Mouse (Mus musculus): ENCODE results near the gene Gcgr.
"Not testable (repeated sequence)": the region's sequence is repeated elsewhere in the genome, so short reads cannot be mapped to it uniquely, and the experiment has no call there.

The Gcgr gene

DNA sequence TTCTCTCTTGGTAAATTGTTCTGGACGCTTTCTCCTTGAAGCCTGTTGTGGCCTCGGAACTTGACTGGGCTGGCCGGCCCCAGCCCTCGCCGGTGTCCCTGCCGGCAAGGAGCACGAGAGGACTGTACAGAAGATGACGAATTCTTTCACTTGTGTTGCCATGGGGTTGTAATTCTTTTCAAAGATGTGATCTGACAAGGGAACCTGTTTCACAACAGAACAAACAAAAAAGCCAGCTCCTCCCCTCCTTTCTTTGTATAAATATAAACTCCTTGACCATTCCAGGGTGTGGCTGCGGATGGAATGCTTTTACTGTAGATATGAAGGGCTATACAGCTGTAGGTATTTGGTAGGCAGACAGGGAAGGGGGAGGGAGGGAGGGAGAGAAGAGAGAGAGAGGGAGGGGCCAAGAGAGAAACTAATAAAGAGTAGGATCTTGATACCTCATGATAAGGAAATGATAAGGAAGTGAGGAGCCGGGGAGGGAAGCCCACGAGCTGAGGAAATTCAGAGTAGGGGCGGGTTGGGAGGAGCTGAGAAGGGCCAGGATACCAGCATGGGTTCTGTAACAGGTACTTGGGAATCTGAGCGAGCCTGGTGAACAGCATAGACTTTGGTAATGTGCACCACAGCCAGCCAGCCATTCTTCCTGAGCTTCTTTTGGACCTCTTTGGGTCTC lies 22.7 kb upstream of the Gcgr start:
- no peak for DNase-seq

DNA sequence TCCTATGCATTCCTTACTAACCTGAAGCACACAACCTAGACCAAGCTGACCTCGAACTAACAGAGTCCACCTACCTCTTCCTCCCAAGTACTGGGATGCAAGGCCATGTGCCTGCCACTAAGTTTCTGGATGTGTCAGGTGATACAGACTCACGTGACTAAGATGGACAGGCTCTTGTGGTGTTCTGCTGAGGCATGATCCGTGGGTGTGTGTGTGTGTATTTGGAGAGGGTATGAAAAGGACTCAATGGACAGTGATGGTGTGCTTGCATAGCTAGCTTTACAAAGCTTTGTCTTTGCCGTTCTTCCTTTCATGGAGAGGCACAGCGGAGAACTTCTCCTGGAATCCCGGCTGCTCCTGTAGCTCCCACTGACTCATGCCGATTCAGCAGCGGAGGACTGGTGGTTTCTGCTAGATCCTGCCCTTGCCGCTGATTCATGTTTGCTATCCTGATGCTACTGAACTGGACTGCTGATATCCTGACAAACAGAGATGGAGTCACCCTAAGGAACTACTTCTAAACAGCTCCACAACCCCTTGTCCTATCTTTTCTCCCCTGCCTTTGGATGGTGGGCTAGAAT lies 22.1 kb upstream of the Gcgr start:
- no peak for DNase-seq

DNA sequence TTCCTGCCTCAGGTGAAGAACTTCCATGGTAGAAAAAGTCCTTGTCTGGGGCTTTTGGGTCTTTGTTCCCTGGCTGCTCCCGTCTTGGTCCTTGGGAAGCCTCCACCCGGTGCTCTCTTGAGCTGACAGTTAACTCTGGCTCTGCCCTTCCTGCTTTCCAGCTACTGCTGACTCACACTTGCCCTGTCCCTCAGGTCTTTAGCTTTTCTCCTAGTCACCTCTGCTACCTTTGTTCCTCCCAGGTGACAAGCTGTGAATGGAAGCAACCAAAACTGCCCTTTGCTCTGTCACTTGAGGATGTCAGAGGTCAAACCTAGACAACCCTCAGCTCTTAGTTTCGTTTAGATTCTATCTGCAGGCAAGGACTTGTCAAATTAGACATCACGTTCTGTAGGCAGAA lies 20.6 kb upstream of the Gcgr start:
- DNase-seq: no peak

DNA sequence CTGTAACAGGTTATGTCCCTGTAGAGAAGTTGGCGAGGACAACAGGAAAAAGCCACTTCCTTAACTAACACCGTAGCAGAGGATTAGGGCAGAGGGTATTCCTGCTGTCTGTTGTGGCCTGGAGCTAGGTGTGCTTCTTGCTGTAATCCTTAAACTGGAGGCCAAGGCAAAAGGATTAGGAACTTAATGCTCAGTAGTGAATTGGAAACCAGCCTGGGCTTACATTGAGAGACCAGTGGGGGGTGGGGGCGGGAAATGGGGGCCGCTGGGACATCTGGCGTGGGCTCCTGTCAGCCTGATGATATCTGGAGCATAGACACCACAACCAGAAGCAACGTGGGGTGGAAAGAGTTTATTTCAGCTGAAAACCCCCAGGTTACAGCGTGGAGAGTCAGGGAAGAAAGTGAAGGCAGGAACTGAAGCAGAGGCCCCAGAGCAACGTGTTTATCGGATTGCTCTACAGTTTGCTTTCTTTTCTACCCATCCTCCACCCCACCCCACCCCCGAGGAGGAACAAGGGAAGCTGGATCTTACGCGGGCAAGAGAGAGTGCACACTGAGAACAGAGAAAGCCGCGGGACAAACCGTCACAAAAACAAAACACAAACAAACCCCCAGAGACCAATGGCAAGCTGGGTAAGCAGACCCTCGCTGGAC lies 20.0 kb upstream of the Gcgr start:
- peak in 1 of 2 experiments; percentile 52 for DNase-seq

DNA sequence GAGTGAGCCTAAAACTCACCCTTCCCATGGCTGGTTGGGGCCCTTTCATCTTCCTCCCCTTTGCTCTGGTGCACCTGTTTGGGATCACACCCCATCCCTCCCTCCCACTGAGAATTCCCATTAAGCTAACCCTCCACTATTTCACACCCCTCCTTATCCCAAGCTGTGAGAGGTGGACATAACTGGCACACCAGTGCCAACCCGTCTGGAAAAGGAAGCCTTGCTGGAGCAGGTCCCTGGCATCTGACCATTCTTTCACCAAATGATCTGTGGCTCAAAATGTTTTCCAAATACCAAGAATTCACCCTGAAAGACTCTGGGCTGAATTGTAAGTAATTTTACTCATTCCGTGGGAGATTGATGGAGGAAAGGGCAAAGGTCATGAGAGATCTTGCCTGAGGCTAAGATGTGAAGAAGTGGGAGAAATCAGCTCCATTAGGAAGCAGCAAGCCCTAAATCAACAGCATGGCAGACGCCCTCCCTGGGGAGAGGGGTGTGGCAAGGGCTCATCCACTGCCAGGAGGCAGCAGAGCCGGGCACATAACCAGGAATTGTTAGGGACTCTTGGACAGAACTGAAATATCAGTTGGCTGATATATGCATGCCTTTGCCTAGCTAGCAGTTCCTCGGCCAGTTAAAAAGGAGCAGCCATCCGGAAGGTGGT lies 17.6 kb upstream of the Gcgr start:
- DNase-seq: no peak

DNA sequence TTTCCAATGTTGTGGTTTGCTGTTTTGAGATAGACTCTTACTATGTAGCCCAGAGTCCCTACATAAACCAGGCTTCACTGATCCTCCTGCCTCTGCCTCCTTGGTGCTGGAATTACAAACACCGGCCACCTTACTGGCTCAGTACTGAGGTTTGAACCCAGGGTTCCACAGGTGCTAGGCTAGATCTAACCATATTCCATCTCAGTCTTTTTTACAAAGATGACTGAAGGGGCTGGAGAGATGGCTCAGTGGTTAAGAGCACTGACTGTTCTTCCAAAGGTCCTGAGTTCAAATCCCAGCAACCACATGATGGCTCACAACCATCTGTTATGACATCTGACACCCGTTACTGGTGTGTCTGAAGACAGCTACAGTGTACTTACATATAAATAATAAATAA lies 16.2 kb upstream of the Gcgr start:
- DNase-seq: not testable (repeated sequence)

DNA sequence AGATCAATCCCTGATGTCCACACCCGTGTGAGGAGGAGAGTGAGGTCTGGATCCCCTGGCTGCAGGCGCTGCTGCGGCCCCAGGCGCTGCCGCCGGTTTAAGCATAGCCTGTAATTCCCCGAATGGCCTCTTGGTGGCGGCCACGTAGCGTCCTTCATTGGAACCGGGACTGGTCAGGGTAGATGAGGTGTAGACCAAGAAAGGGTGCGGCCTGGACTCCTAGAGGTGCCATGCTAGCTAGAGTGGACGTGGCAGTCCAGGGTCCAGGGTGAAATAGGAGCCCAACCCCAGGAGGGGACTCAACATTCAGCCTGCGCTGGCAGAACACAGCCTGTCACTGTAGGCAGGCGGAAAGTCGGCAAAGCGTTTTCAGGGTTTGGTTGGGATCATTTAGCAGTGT lies 14.9 kb upstream of the Gcgr start:
- DNase-seq: peak; percentile 94 to 95

DNA sequence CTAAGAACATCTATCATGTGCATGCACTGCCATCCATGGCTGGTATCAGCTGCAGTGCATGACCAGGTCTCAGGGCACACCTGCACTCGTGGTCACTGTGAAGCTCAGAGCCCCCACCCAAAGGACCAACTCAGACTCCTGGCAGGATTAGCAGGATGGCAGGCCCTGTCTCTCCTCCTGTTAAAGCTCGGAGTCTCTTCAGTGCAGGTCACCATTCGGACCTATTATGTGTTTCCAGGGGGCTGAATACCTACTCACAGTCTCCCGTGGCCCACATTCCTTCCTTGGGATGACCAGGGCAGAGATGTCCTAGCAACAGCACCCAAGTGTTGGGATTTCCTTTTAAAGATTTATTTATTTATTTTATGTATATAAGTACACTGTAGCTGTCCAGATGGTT lies 13.4 kb upstream of the Gcgr start:
- no peak for DNase-seq

DNA sequence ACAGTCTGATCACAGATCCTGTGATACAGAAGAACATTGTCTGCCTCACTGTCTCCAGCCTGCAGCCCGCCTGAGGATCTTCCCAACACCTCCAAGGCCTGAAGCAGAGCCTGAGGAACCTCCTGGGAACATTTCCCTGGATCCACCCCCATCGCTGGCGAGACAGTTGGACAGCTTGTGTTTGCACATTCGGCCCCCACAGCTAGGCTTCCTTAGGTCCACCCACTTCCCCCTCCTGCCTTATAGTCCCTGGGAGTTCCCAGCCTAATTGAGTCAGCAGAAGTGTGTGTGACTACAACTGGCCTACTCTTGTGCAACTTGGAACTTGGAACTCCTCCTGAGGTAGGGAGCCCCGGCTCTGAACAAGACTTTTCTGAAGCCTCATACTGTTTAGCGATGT lies 12.5 kb upstream of the Gcgr start:
- peak in 1 of 2 experiments; percentile 39 for DNase-seq

DNA sequence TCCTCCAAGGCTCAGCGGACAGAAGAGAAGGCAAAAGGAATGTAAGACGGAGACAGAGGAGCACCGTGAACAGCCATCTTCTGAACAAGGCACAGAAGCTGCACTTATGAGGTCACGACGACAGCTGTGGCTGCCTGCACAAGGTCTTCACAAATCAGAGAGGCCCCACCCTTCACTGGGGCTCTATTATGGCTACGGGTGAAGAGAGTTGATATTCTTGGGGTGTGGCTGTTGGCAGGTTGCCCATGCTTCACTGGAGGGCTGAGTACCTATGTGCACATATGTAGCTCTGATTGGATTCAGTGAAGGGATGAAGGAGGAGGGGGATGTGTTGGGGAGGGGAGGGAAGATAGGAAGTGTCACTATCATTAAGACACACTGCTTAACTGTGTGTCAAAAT lies 11.9 kb upstream of the Gcgr start:
- no peak for DNase-seq

DNA sequence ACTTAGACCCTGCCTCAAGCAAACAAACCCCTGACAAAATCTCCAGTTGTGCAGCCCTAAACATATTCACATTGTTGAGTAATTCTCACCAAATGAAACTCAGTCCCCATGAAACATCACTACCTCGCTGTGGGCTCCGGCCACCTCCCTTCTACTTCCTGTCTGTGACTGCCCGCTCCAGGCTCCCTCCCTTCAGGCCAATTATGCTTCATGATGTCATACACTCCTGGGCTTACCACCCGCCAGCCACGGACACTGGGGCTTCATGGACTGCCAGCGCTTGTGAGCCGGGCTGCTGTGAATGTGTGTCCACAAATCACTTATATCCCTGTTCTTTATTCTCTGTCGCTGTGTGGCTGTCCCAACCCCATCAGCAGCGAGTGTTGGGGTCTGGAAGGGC lies 10.8 kb upstream of the Gcgr start:
- DNase-seq: peak; percentile 57 to 71

DNA sequence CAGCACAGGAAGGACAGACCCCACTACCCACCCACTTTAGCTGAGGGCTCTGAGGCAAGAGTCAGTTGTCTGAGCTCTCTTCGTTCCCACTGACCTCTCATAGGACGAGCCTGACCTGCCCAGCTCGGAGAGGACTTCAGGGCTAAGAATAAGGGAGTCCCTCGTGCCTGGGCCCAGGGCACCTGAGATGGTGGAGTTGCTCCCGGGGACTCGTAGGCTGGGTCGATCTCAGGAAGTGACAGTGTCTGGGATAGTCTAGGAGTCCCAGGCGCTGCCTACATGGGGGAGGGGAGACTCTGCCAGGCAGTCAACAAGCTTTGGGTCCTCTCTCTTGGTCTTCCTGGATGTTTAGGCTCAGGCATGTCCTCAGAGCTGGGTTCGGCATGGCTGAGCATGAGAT lies 10.0 kb upstream of the Gcgr start:
- no peak for DNase-seq

DNA sequence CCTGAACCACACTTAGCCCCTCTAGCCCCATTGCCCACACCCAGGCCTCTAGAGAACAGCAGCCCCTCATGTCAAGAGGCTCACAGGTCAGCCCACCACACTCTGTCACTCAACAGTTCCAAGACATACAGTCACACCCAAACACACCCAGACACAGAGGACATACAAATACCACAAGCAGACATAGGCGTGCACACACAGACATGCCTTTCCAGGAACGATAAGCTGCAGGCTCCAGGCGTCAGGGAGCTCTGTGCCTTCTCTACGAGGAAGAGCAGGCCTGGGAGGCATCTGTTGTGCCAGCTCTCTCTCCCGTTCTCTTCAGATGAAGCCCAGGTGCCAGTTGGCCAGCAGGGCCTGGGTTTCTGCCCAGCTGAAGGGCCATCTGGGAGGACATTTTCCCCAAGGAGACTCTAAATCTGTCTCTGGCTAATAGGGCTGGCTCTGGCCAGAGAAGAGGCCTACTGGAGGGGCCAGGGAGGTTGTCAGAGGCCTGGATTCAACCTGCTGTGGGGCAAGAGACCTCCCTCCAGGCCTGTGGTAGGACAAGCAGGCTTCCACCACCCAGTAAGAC lies 9.4 kb upstream of the Gcgr start:
- no peak for DNase-seq

DNA sequence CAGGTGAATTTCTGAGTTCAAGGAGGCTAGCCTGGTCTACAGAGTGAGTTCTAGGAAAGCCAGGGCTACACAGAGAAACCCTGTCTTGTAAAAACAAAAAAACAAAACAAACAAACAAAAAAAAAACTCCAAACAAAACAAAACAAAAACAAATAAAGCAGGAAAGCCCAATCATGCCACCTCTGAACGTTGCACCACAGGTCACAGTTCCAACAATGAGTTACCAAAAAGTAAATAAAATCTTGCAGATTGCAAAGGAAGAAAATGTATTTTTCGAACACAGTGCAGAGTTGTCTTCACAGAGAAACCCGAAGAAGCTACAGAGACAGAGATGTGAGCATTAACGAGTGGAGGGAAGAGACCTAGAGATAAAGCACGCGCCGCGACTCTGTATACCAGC lies 7.9 kb upstream of the Gcgr start:
- DNase-seq: no peak

DNA sequence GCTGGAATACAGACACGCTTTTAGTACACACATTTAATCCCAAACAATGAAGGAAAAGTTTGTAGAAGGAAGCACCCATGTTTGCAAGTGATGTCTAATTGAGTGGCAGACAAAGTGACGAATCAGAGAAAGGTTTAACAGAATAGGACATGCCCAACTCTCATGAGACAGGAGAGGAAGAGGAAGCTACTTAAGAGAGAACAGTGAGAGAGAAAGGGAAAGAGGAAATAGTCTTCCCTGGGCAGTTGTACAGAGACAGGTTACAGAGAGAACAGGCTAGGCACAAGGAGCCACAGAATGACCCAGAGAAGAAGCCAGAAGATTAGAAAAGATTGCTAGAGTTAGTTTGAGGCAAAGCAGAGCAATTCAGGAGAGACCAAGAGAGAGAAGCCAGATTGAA lies 4.5 kb upstream of the Gcgr start:
- DNase-seq: no peak

DNA sequence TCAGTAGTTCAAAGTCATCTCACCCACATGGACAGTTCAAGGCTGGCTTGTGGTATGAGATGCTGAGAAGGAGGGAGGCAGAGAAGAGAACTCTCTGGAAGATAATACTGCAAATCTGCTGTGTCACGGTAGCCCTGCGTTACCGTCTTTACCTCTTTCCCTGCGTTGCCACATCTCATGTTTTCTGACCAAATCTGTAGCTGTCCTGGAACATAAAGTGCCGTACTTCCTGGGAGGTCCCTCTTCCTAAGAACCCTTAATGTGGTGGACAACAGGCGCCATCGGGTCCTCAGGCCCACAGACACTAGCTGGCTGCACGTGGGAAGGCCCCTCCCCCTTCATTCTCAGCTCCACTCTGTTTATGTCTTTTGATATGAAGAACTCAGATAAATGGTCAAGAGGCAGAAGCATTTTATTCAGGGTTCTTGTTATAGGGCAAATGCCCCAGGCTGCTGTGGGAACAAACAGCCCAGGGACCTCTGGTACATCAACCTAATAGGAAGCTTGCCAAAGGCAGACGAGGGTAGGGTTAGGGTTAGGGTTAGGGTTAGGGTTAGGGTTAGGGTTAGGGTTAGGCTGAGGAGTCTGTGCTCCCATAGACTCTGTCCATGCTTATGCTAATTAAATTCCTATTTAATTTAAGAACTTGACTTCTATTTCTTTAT lies 2.7 kb upstream of the Gcgr start:
- DNase-seq: no peak

DNA sequence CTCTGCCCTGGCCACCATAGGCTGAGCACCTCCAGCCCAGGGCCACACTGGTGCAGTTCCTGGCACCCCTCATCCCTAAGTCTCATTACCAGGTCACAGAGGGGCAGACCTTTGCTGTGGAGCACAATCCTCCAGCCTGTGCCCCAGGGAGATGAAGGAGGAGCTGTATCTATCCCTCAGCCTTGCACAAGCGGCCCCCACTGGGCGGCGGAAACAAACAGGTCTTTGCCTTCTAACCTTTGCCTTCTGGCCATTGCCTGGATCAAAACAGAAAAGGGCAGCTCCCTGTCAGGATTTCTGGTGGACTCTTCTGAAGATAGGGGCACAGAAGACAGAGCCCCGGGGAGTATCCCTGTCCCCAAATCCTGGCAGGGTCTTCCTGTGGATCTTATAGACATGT lies 1.6 kb upstream of the Gcgr start:
- DNase-seq: no peak

DNA sequence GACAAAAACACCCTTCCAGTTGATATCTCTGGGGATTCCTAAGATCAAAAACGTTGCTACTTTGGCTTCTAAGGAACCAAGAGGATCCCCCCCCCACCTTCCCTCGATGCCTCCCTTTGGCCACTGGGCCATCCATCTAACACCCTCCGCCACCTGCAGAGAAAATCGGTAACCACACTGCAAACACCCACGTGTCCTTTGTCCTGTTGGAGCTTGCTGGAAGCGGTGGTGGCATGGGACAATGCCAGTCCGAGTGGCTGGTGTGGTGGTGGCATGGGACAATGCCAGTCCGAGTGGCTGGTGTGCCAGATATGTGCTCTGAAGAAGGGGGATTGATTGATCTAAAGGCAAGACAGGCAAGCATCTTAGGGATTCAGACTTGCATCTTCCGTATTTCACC lies 1.1 kb downstream of the Gcgr start:
- DNase-seq: no peak

DNA sequence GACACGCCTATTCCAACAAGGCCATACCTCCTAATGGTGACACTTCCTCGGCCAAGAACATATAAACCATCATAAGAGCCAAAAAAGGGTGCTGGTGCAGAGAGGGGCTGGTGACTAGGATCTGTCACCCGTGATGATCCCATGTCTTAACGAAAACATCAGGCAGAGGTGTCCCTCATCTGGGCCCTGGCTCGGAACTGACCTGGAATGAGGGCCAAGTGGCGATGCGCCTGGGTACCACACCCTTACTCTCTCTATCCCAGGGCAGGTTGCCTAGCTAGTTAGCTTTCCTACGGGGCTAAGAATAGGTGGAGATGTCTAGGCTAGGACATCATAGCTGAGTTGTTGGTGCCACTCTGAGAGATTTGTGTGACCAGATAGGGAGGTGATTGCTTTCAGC lies 3.6 kb downstream of the Gcgr start:
- no peak for DNase-seq

DNA sequence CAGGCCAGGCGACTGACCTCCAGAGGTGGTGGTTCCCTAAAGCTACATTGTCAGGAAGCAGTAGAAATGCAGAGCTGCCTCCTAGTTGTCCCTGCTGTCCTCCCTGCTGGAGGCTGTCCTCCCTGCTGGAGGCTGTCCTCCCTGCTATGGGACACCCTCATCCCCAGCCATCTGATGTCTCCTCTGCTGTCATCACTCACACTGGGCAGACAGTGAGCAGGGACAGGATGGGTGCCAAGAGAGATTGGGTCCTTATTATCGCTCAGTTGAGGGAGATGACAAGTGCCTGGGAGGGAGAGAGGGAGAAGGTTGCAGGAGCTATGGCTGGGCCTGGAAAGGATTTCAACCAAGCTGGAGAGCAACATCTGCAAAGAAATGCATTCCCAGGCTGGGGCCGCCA lies 4.6 kb downstream of the Gcgr start:
- no peak for DNase-seq

DNA sequence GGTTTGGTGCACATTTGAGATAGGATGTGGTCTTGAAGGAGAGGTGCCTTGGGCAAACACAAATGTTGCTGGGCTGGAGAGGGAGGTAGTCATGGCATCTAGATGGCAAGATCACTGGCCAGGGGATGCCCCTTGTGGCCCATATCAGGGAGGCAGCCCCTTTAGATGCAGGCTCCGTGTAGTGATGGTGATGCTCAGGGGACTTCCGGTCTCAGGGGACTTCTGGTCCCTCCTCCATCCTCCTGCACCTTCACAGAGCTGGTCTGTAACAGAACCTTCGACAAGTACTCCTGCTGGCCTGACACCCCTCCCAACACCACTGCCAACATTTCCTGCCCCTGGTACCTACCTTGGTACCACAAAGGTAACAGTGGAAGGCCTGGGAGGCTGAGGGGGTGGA lies 5.3 kb downstream of the Gcgr start:
- DNase-seq: no peak

DNA sequence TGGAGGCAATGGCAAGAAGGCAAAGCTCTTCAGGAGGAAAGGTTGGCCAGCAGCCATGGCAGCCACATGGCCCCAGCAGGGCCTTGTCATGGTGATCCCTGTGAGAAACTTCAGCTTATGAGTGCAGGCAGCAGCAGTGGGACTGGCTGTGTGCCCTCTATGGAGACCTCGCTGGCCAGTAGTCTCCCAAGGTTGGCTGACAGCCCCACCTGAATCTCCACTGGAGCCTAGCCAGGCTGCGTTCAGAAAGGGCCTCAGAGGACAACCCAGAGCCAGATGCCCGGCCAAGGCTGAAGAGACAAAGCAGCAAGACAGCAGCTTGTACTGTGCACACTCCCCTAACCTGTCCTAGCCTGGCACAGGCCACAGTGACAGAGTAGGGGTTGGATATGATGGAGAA lies 8.0 kb downstream of the Gcgr start:
- peak; percentile 46 to 69 for DNase-seq

DNA sequence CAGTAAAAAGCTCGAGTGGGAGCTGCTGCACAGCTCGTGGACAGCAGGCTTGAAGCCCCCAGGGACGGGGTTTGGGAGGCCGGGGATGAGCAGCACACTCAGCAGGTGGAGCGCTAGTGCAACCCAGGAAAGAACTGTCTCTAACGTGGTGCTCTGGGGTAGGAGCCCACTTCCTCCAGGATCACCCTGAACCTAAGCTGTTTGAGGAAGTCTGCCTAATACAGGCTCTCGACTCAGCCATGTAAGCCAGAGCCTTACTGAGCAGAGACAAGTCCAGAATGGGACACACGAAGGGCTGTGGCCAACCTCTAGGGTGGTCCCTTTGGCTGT lies 8.4 kb downstream of the Gcgr start:
- no peak for DNase-seq
